Mouse (Mus musculus) CH12.LX (cell line): Measurements from ENCODE around the gene Nup210.

Experiments
- CTCF ChIP-seq, 2 experiments: IDR thresholded peaks in 1 of 2; conservative IDR thresholded peaks in 1 of 2; 2 replicates each; pipeline ENCODE4 v1.5.1; 2011 to 2012; ENCODE audit warnings: low read depth in 2 of 2, low read length in 2 of 2, improper control_type of control experiment in 1 of 2, inconsistent platforms in 1 of 2, mild to moderate bottlenecking in 1 of 2, moderate library complexity in 1 of 2
- E2F4 ChIP-seq: IDR thresholded peaks from 2 replicates; pipeline ENCODE4 v1.6.1; 2011; ENCODE audit warnings: low read depth, low read length, improper control_type of control experiment; ENCODE audit not compliant: insufficient replicate concordance
- USF1 ChIP-seq: IDR thresholded peaks from 2 replicates; pipeline ENCODE4 v1.6.1; 2014; ENCODE audit warnings: low read depth, mild to moderate bottlenecking, inconsistent platforms, low read length, improper control_type of control experiment

- TF ChIP-seq E2F4 (no peak), USF1 (no peak), CTCF (conservative IDR thresholded peaks at IDR 0.05 in 1 of 2, IDR thresholded peaks at IDR 0.05 in 1 of 2; ENCODE audit: low read depth in 2 of 2, low read length in 2 of 2) (no peak)
Observed at GRCm38 (mm10) chr6:91108917-91109450, 7.6 kb downstream of the Nup210 start.
